Mouse (Mus musculus) hindbrain, embryonic 14.5 days (tissue): ENCODE results near the gene Tor3a. TPM values are rescaled to one million over a fixed set of nuclear protein-coding genes. Genes with fewer than 3 reads are reported as not detected.

Experiments used
- ATAC-seq: fragments of 200-750 bp; cut with Nextera tagmentation; 2 replicates; pipeline ENCODE4 v1.8.0; 2017; ENCODE audit warnings: moderate number of reproducible peaks, mild to moderate bottlenecking, moderate TSS enrichment, moderate library complexity; ENCODE audit not compliant: low FRiP score
- DNase-seq: peaks from one replicate; pipeline ENCODE4 v3.0.0-alpha.2; 2015; ENCODE audit warnings: low spot score
- H3K27ac ChIP-seq: fragments of 300-500 bp; sonication (generic); 2 replicates; pipeline ENCODE4 v1.5.1; 2014; ENCODE audit warnings: mild to moderate bottlenecking, moderate library complexity
- H3K27me3 ChIP-seq: fragments of 300-500 bp; sonication (generic); 2 replicates; pipeline ENCODE4 v1.6.1; 2014; ENCODE audit warnings: mild to moderate bottlenecking, low read length, mixed read lengths; ENCODE audit not compliant: control insufficient read depth, insufficient read depth
- H3K36me3 ChIP-seq: fragments of 300-500 bp; sonication (generic); replicated peaks from 2 replicates; pipeline ENCODE4 v1.6.1; 2014; ENCODE audit not compliant: control insufficient read depth, insufficient read depth
- H3K4me1 ChIP-seq: fragments of 300-500 bp; sonication (generic); replicated peaks from 2 replicates; pipeline ENCODE4 v1.6.1; 2014; ENCODE audit warnings: antibody characterized with exemption, low read length, mixed read lengths; ENCODE audit not compliant: control insufficient read depth, insufficient read depth
- H3K4me2 ChIP-seq: fragments of 300-500 bp; sonication (generic); replicated peaks from 2 replicates; pipeline ENCODE4 v1.6.1; 2014; ENCODE audit warnings: mild to moderate bottlenecking, moderate library complexity
- H3K4me3 ChIP-seq: fragments of 300-500 bp; sonication (generic); replicated peaks from 2 replicates; pipeline ENCODE4 v1.5.1; 2014; ENCODE audit warnings: mild to moderate bottlenecking, low read length
- H3K9ac ChIP-seq: fragments of 300-500 bp; sonication (generic); 2 replicates; pipeline ENCODE4 v1.6.1; 2014
- H3K9me3 ChIP-seq: fragments of 300-500 bp; sonication (generic); 2 replicates; pipeline ENCODE4 v1.6.1; 2016; ENCODE audit warnings: low read length; ENCODE audit not compliant: control insufficient read depth
- WGBS: fragments of 180-500 bp; shearing (Covaris S2); extraction: QIAGEN DNeasy Blood & Tissue Kit; methylation state at CpG from one replicate; pipeline ENCODE4 v1.1.7; 2014; 5-methylcytosine and 5-hydroxymethylcytosine counted together
- polyA plus RNA-seq: library from polyadenylated mRNA; unstranded; fragments of >200 nt; fragmentation: Nextera tagmentation; extraction: Ambion mirVana; gene quantifications from 2 replicates; pipeline ENCODE4 v1.2.1, GENCODE M21; 2014

Tor3a gene
- polyA plus RNA-seq = 4.5 TPM in 2 replicates

DNA sequence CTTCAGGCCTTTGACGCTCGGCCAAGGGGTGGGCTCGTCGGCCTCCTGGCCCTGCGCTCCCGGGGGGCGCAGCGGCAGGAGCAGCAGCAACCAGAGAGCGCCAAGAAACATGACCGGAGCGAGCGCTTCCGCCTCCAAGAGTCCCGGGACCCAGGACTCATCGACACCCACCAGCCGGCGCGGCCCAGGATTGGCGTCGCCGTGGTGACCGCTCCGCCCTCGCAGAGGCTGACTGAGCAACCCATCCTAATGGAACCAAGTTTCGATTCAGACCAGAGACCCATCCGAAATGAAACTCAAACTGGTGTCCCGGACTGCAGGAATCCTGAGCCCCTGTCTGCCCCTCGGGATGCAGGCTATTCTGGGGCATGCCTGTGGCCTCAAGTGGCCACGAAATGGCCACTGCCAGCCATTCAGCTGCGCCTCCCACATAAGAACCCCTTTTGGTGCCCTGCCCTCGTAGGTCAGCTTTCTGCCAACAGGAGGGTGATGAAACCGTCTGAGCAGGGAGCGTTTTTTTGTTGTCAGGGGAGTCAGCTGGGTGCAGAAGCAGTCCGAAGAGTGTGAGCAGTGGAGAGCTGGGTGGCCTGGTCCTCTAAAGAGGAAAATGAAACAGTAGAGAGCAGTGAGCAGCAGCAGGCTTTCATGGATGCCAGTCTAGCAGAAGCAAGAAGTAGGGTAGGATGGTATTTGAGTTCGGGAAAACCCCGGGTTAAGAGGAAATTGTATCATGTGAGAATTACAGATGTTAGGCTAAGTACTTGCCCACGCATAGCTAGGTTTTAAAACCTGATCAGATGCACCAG lies at the start of gene Tor3a:
Gene Tor3a (minus strand): TSS at position 162 of the 806 bp plus-strand sequence.
- H3K27me3 ChIP-seq = peaks cover 11% of the 10 kb centered on the region; the same call in 1 of the 2 replicates
- peak within 1 kb of the TSS; percentile 82 for H3K4me2 ChIP-seq
- 0 out of 2 replicates have a peak, but pooled peaks cover 1% of the 10 kb centered on the region for H3K36me3 ChIP-seq
- no peaks in the 10 kb centered on the region for H3K9me3 ChIP-seq
- peak within 1 kb of the TSS; percentile 38 for H3K4me3 ChIP-seq
- no peak within 1 kb of the TSS for H3K27ac ChIP-seq
- peaks cover 11% of the 10 kb centered on the region; the same call in 1 of the 2 replicates for H3K4me1 ChIP-seq
- ATAC-seq (peak; percentile 36; the same call in 1 of the 2 replicates), DNase-seq (peak; percentile 40)
- WGBS = 7% methylated on average over 37 of the region's 37 CpGs
- peak within 1 kb of the TSS; percentile 56 for H3K9ac ChIP-seq

DNA sequence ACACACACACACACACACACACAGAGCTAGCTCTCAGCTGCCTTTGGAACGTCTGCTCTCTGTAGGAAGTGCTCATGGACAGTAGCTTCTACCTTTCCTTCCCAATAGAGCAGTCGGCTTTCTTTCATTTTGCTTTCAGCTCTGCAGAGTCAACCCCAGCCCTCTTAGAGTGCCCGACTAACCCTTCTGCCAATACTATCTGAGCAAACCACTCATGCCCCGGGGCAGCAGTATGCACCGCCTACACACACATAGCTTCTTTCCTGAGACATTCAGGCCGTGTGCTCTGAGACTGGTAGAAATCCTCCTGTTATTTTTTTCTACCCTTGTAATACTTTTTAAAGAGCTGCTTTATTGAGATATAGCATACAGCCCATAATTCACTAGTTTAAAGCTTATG lies 47.9 kb upstream of the Tor3a start:
- Histone ChIP-seq H3K4me1 (peaks cover 14% of the 10 kb centered on the region; the same call in 1 of the 2 replicates), H3K4me3 (no peak overlapping the region), H3K27ac (no peak overlapping the region), H3K27me3 (no peaks in the 10 kb centered on the region), H3K9ac (no peak overlapping the region), H3K4me2 (no peak overlapping the region), H3K9me3 (no peaks in the 10 kb centered on the region), H3K36me3 (no peaks in the 10 kb centered on the region)
- DNase-seq (no peak), ATAC-seq (no peak)
- 69% methylated on average over 6 of the region's 6 CpGs for whole genome bisulfite sequencing

DNA sequence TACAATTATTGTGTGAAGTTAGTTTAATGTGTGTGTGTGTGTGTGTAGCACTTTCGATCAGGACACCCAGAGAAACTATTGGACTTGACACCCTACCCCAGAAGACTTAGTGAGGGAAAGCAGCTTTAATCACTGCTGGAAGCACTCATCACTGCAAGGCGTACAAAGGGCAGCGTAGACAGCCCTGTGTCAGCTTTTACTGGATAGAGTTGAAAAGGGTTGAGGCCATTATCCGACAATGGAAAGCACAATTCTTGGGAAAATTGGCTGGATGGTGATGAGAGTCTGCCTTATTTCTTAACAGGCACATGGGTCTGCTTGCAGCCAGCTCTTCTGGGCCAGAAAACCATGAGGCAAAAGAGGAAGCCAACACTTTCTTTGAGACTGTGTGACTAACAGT lies 45.9 kb upstream of the Tor3a start:
- no peak for ATAC-seq

DNA sequence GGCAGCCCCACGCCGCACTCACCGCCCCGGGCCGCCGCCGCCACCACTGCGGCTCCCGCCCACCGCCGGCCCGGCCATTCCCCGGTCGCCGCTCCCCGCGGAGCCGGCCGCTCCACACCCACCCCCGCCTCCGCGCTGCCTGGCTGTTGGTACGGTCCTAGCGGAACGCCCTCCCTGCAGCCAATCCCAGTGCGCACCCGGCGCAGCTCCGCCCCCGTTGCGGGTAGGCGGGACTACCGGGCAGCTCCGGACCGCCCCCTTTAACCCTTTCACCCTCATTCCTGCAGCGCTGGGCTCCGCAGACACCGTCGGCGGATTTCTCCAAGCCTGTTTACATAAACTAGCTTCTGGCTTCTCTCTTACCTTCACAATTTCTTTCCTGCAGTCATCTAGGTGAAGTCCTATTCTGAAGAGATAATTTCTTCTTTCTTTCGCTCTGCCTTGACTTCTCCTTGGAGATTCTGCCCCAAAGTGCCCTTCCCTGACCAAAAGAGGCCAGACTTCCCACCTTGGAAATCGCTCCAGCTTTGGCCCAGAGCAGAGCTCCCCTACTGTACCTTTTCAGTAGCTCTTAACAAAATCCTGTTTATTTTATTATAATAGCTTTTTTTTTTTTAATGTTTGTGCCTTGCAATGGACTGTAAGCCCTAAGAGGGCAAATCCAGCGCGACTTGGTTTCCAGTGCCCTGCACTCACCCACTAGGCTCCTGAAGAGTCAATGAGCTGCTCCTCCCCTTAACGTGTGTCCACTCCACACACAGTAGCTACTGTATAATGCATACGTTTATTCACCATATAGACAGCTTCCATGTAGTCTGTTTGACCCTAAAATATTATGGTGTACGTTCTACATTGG lies 45.0 kb upstream of the Tor3a start, which contains the start of gene Fam20b:
Gene Fam20b (minus strand): TSS at position 137 of the 856 bp plus-strand sequence.
- peak; percentile 94 for DNase-seq
- H3K9me3 ChIP-seq = no peaks in the 10 kb centered on the region

More for the DNA sequence above, 45.9 kb upstream of the Tor3a start:
- Histone ChIP-seq H3K36me3 (no peaks in the 10 kb centered on the region), H3K4me1 (peaks cover 16% of the 10 kb centered on the region; the same call in 1 of the 2 replicates), H3K9me3 (no peaks in the 10 kb centered on the region), H3K27me3 (no peaks in the 10 kb centered on the region), H3K4me2 (peak overlapping the region; percentile 62; the same call in 1 of the 2 replicates), H3K4me3 (no peak overlapping the region), H3K27ac (no peak overlapping the region), H3K9ac (no peak overlapping the region)
- 54% methylated on average over 4 of the region's 4 CpGs for WGBS
- no peak for DNase-seq

DNA sequence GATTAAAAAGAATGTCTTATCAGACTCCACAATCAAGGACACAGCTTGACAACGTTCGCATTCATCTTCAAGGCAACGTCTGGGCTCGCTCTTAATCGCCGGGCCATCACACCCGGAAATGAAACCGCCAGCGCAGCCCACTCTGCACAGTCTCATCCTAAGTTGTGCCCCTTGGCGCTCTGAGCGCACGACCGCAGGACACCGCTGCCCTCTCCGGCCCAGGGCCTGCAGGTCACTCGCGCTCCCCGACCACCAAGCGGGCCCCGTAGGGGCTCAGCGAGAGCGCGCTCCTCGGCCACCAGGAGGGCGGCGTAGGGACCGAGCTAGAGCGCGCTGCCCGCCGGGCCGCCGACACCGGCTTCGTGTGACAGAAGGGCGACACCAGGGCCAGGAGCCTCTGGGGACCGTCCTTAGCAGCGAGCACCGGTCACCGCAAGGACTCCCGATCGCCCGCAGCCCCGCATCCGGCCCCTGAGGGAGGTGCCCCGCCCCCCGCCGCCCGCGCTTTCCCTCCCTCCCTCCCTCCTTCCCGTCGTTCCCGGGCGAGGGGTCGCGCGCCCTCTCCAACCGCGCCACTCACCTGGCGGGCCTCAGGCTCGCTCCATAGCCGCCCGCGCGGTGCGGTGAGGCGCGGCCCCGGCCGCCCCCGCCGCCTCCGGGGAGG lies 44.3 kb upstream of the Tor3a start:
- Histone ChIP-seq H3K4me3 (peak overlapping the region; percentile 94), H3K4me2 (peak overlapping the region; percentile 62), H3K9me3 (no peaks in the 10 kb centered on the region), H3K9ac (peak overlapping the region; percentile 91), H3K27ac (peak overlapping the region; percentile 94), H3K27me3 (no peaks in the 10 kb centered on the region), H3K36me3 (no peaks in the 10 kb centered on the region), H3K4me1 (peaks cover 16% of the 10 kb centered on the region; the same call in 1 of the 2 replicates)
- ATAC-seq (peak; percentile 91), DNase-seq (peak; percentile 42)
- WGBS = under 1% methylated on average over 61 of the region's 73 CpGs

More for the DNA sequence above, 45.0 kb upstream of the Tor3a start, which contains the start of gene Fam20b:
- Histone ChIP-seq H3K27me3 (no peaks in the 10 kb centered on the region), H3K4me1 (peaks cover 16% of the 10 kb centered on the region; the same call in 1 of the 2 replicates), H3K36me3 (no peaks in the 10 kb centered on the region), H3K9ac (peak within 1 kb of the TSS; percentile 91), H3K4me3 (peak within 1 kb of the TSS; percentile 94), H3K27ac (peak within 1 kb of the TSS; percentile 94), H3K4me2 (peak within 1 kb of the TSS; percentile 62)
- peak; percentile 97 for ATAC-seq
- under 1% methylated on average over 37 of the region's 47 CpGs for WGBS

DNA sequence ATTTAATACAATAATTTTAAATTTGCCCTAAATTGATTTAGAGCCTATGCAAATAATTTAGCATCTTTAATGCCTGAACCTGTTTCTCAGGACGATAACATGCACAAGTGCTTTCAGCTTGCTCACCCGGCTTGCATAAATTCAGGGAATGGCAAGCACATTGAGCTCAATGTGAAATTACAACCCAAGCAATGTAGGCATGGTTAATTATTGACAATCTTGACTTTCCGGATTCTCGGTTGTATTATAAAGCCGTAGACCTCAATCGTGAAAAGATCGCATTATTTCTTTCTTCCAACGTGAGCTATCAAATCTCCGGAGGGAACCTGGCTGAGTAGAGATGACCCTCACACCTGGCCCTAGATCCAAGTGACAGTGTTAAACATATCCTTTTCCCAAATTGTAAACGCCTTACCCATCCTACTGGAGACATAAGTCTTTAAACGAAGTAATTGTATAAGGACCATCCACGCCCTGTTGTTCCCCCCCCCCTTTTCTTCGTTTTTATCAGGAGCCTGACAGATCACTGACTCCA lies 43.7 kb upstream of the Tor3a start:
- DNase-seq = peak; percentile 57

DNA sequence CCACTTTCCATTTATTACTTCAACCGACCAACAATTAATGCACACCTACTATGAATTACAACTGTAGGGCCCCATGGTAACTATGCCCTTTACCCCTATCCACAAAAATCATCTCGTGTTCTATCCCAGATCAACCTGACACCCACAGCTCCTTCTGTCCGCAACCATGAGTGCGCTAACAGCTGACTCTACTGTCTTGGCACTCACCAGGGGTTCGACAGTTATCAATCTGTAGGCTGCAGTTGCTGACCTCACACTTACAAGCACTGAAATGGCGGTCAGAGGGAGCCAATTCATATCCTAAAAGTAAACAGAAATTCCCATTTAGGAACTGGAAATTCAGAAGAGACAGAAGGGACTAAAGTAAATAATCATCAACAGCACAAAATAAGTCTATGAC lies 42.5 kb upstream of the Tor3a start:
- H3K27ac ChIP-seq = no peak overlapping the region
- no peak overlapping the region for H3K4me2 ChIP-seq
- H3K9me3 ChIP-seq = no peaks in the 10 kb centered on the region
- peaks cover 16% of the 10 kb centered on the region; the same call in 1 of the 2 replicates for H3K4me1 ChIP-seq
- H3K36me3 ChIP-seq = no peaks in the 10 kb centered on the region
- no peaks in the 10 kb centered on the region for H3K27me3 ChIP-seq
- H3K9ac ChIP-seq = no peak overlapping the region
- WGBS = 88% methylated on average over 6 of the region's 6 CpGs
- no peak for DNase-seq
- ATAC-seq = no peak
- H3K4me3 ChIP-seq = no peak overlapping the region

More for the DNA sequence above, 43.7 kb upstream of the Tor3a start:
- Histone ChIP-seq H3K4me2 (peak overlapping the region; percentile 62), H3K4me3 (peak overlapping the region; percentile 94), H3K36me3 (no peaks in the 10 kb centered on the region), H3K9me3 (no peaks in the 10 kb centered on the region), H3K27me3 (no peaks in the 10 kb centered on the region), H3K4me1 (peaks cover 16% of the 10 kb centered on the region; the same call in 1 of the 2 replicates), H3K9ac (peak overlapping the region; percentile 91), H3K27ac (peak overlapping the region; percentile 94)
- 6% methylated on average over 13 of the region's 13 CpGs for WGBS
- no peak for ATAC-seq

DNA sequence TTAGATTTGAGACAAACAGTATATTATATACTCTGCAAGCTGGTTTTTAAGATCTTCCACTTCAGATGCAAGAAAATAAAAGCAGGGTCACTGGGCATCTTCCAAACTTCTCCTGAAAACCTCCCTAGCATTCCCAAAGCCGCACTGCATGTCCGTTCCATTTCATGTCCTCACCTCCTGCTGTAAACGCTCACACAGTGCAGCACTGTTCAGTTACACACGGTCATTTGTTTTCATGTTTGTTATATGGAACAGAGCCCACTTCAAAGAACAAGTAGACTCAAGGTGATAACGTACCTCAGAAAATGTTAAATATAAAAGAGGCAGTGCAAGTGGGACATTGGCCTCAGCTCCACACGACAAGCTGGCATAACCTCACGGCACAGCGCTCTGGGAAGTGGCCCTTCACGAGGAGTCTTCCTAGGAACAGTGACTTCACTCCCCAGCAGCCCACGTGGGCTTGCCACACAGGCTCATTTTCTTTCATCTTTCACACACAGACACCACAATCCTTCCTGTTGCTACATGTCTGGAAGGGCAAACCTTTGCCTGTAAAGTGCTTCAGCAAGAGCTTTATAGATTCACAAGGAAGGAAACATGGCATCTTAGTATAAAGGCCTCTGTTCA lies 36.4 kb upstream of the Tor3a start:
- no peak overlapping the region for H3K4me2 ChIP-seq
- H3K27me3 ChIP-seq = no peaks in the 10 kb centered on the region
- WGBS = 59% methylated on average over 10 of the region's 10 CpGs
- H3K4me1 ChIP-seq = no peaks in the 10 kb centered on the region; the same call in 1 of the 2 replicates
- H3K9me3 ChIP-seq = no peaks in the 10 kb centered on the region
- DNase-seq = no peak
- H3K9ac ChIP-seq = no peak overlapping the region
- no peak overlapping the region for H3K4me3 ChIP-seq
- H3K36me3 ChIP-seq = peaks cover 3% of the 10 kb centered on the region
- ATAC-seq = no peak
- no peak overlapping the region for H3K27ac ChIP-seq
